ENCODE assay signal across 10 mouse cellular contexts in the genomic region with DNA sequence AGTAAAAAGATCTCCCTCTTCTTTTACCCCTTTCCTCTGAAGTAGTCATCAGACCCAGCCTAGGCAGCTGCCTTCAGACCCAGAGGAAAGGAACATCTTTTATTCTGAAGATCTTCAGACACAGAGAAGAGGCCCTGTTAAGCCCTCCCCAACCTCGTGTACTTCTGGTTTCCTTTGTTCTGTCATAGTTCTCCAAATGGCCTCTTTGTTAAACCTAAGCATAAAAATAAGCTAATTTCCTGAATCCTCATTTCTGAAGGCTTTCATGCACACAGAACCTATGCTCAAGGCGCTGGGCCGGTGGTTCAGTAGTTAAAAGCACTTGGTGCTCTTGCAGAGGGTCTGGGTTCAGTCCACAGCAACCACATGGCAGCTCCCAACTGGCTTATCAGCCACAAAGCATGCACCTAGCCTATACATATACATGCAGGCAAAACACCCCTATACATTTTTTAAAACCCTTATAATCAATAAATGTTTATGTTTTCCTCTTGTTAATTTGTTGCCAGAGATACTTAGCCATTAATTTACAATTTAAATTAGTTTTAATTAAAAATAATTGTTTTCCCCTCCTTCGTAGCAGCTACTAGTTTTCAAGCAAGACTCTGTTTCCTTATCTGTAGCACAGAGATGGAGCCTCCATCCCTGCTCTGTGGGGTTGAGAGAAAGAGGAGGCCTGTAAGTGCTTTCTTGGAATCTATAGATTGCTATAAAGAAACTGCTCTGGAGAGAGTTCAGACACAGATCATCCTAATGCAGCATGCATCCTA.
A peak's percentile ranks its signal among the peaks of the same experiment; 100 is the strongest.
DNase-seq lines count a peak whose midpoint lies in the region; ATAC-seq and TF ChIP-seq lines count a peak whose summit lies in the region.
"Had no signal": no experiment of that assay in that cellular context is flagged by ENCODE, and none has a peak within 500 bp of the region (broad histone marks: within the 10 kb centered on the region; RNA-seq: fewer than 3 reads in every experiment).

No protein-coding gene starts in this region.

- DNase-seq in forebrain, embryonic 10.5 days (ENCODE audit: extremely low spot score, low spot score) = no peak
- DNase-seq in lung, embryonic 14.5 days = no peak
- no peak for DNase-seq in lung, postnatal 36 days
- DNase-seq in embryonic facial prominence, embryonic 14.5 days (ENCODE audit: low spot score) = no peak
- no peak for DNase-seq in urinary bladder, adult 18-20 months (ENCODE audit: low spot score in 2 of 2)
- DNase-seq: gastrocnemius, postnatal 14 days; kidney, adult 18-20 months had no signal

- H3K9ac ChIP-seq in forebrain, embryonic 15.5 days (replicated peaks) = no peak overlapping the region
- H3K9ac ChIP-seq in lung, embryonic 14.5 days = no peak overlapping the region
- H3K9ac ChIP-seq in embryonic facial prominence, embryonic 14.5 days (ENCODE audit: low read depth, low read length) = no peak overlapping the region

- H3K36me3 ChIP-seq in forebrain, embryonic 10.5 days (replicated peaks) = no peaks in the 10 kb centered on the region
- H3K36me3 ChIP-seq in forebrain, embryonic 15.5 days = no peaks in the 10 kb centered on the region
- H3K36me3 ChIP-seq in lung, embryonic 14.5 days (ENCODE audit: insufficient read depth) = no peaks in the 10 kb centered on the region
- H3K36me3 ChIP-seq in embryonic facial prominence, embryonic 14.5 days (ENCODE audit: control insufficient read depth, insufficient read depth, low read length) = no peaks in the 10 kb centered on the region
- no peaks in the 10 kb centered on the region for H3K36me3 ChIP-seq in small intestine, adult 2 months (ENCODE audit: control insufficient read depth, insufficient read depth, low read length)

- no peak for TF ChIP-seq CTCF in lung, embryonic 14.5 days (IDR thresholded peaks at IDR 0.05; ENCODE audit: low read depth)
- TF ChIP-seq CTCF in small intestine, adult 2 months (IDR thresholded peaks at IDR 0.05; ENCODE audit: extremely low read depth, insufficient read length, insufficient replicate concordance, low read depth, low read length) = no peak

- H3K27me3 ChIP-seq in forebrain, embryonic 10.5 days (ENCODE audit: poor library complexity, severe bottlenecking) = 0 out of 2 replicates have a peak, but pooled peaks cover 4% of the 10 kb centered on the region
- H3K27me3 ChIP-seq in forebrain, embryonic 15.5 days = no peaks in the 10 kb centered on the region
- H3K27me3 ChIP-seq in lung, embryonic 14.5 days (ENCODE audit: insufficient read depth, low read length) = no peaks in the 10 kb centered on the region
- no peaks in the 10 kb centered on the region for H3K27me3 ChIP-seq in embryonic facial prominence, embryonic 14.5 days (replicated peaks; ENCODE audit: control insufficient read depth, insufficient read depth, low read length)
- H3K27me3 ChIP-seq in small intestine, adult 2 months (ENCODE audit: control insufficient read depth, insufficient read depth, low read length) = no peaks in the 10 kb centered on the region

- H3K27ac ChIP-seq in forebrain, embryonic 10.5 days = peak overlapping the region; percentile 78
- H3K27ac ChIP-seq in forebrain, embryonic 15.5 days (replicated peaks) = no peak overlapping the region
- peak overlapping the region; percentile 49; the same call in 1 of the 2 replicates for H3K27ac ChIP-seq in lung, embryonic 14.5 days (ENCODE audit: low read depth)
- H3K27ac ChIP-seq in embryonic facial prominence, embryonic 14.5 days (replicated peaks; ENCODE audit: low read depth, low read length) = peak overlapping the region; percentile 61
- H3K27ac ChIP-seq in small intestine, adult 2 months (ENCODE audit: insufficient read depth, low read depth, low read length) = peak overlapping the region; percentile 56; the same call in 1 of the 2 replicates

- 53% methylated on average over 4 of the region's 4 CpGs for WGBS in forebrain, embryonic 10.5 days
- 39% methylated on average over 4 of the region's 4 CpGs for WGBS in forebrain, embryonic 15.5 days
- 63% methylated on average over 4 of the region's 4 CpGs for WGBS in lung, embryonic 14.5 days
- 59% methylated on average over 4 of the region's 4 CpGs for WGBS in embryonic facial prominence, embryonic 14.5 days
- 74% methylated on average over 4 of the region's 4 CpGs for WGBS in small intestine, adult 2 months

- no peak overlapping the region for H3K4me3 ChIP-seq in forebrain, embryonic 10.5 days
- H3K4me3 ChIP-seq in forebrain, embryonic 15.5 days = no peak overlapping the region
- no peak overlapping the region for H3K4me3 ChIP-seq in lung, embryonic 14.5 days (ENCODE audit: low read depth, low read length)
- no peak overlapping the region for H3K4me3 ChIP-seq in embryonic facial prominence, embryonic 14.5 days (ENCODE audit: low read depth, low read length)
- no peak overlapping the region for H3K4me3 ChIP-seq in small intestine, adult 2 months (ENCODE audit: low read depth, low read length)

- no peak for TF ChIP-seq POLR2A in small intestine, adult 2 months (IDR thresholded peaks at IDR 0.05; ENCODE audit: low read depth, low read length)

- H3K4me2 ChIP-seq in forebrain, embryonic 15.5 days (replicated peaks) = no peak overlapping the region
- no peak overlapping the region for H3K4me2 ChIP-seq in lung, embryonic 14.5 days
- no peak overlapping the region for H3K4me2 ChIP-seq in embryonic facial prominence, embryonic 14.5 days (ENCODE audit: low read depth, low read length)

- H3K4me1 ChIP-seq in forebrain, embryonic 10.5 days = peaks cover 54% of the 10 kb centered on the region
- peaks cover 20% of the 10 kb centered on the region for H3K4me1 ChIP-seq in forebrain, embryonic 15.5 days
- H3K4me1 ChIP-seq in lung, embryonic 14.5 days (ENCODE audit: insufficient read depth) = peaks cover 9% of the 10 kb centered on the region; the same call in 1 of the 2 replicates
- peaks cover 20% of the 10 kb centered on the region for H3K4me1 ChIP-seq in embryonic facial prominence, embryonic 14.5 days (ENCODE audit: control insufficient read depth, insufficient read depth, low read length)
- H3K4me1 ChIP-seq in small intestine, adult 2 months (ENCODE audit: control insufficient read depth, insufficient read depth, insufficient read length, low read length) = peaks cover 13% of the 10 kb centered on the region

- no peaks in the 10 kb centered on the region for H3K9me3 ChIP-seq in forebrain, embryonic 10.5 days
- no peaks in the 10 kb centered on the region for H3K9me3 ChIP-seq in forebrain, embryonic 15.5 days
- H3K9me3 ChIP-seq in lung, embryonic 14.5 days (ENCODE audit: low read depth, low read length) = no peaks in the 10 kb centered on the region
- no peaks in the 10 kb centered on the region for H3K9me3 ChIP-seq in embryonic facial prominence, embryonic 14.5 days (ENCODE audit: control insufficient read depth, low read length)

- no peak for ATAC-seq in forebrain, embryonic 15.5 days (replicated peaks)
- ATAC-seq in lung, embryonic 14.5 days (ENCODE audit: insufficient read depth) = no peak
- no peak for ATAC-seq in embryonic facial prominence, embryonic 14.5 days (ENCODE audit: low read depth)
- no peak for ATAC-seq in frontal cortex, adult (ENCODE audit: low TSS enrichment)
